Mouse (Mus musculus) neural tube, embryonic 15.5 days (tissue): Measurements from ENCODE around the gene Fas. TPM values are rescaled to one million over a fixed set of nuclear protein-coding genes. Genes with fewer than 3 reads are reported as not detected.

Source experiments
- polyA plus RNA-seq: library from polyadenylated mRNA; unstranded; fragments of >200 nt; fragmentation: Nextera tagmentation; extraction: Ambion mirVana; gene quantifications from 2 replicates; pipeline ENCODE4 v1.2.1, GENCODE M21; 2015

Fas gene
- polyA plus RNA-seq, 1 experiment from 2014 or later, result 1.4 TPM

Other genes with a start within 250 kb of the Fas start
- not detected in 2 replicates for gene Lipn, start 223.3 kb upstream of the Fas start, polyA plus RNA-seq
- gene Lipm, start 189.7 kb upstream of the Fas start, polyA plus RNA-seq, result 0.08 and 0.11 TPM in 2 replicates
- 1.9 TPM in 1 of 2 replicates, not detected in the other for gene Ankrd22, start 124.6 kb upstream of the Fas start, polyA plus RNA-seq
- 25.8 and 28.3 TPM in 2 replicates for gene Stambpl1, start 98.4 kb upstream of the Fas start, polyA plus RNA-seq
- 21.1 and 200 TPM in 2 replicates for gene Acta2, start 35.1 kb upstream of the Fas start, polyA plus RNA-seq
- 0.52 and 1.2 TPM in 2 replicates for gene Ch25h, start 184.5 kb downstream of the Fas start, polyA plus RNA-seq
- gene Lipa, start 236.8 kb downstream of the Fas start, polyA plus RNA-seq, result 22.4 and 24.7 TPM in 2 replicates